Mouse (Mus musculus): ENCODE results near the gene Srrm2. TPM values are rescaled to one million over a fixed set of nuclear protein-coding genes. Genes with fewer than 3 reads are reported as not detected.

Srrm2 gene
- polyA plus RNA-seq (2012; fragmentation: generic; extraction: Trizol), result 63.8 TPM
- long read RNA-seq, experiment 1, partial matches to known transcripts, result 75 of 78 reads
- long read RNA-seq, experiment 1, other reads (novel, unspliced or antisense), result 3 of 78 reads
- long read RNA-seq, experiment 2, partial matches to known transcripts, result 22 of 30 reads
- long read RNA-seq, experiment 2, other reads (novel, unspliced or antisense), result 6 of 30 reads

DNA sequence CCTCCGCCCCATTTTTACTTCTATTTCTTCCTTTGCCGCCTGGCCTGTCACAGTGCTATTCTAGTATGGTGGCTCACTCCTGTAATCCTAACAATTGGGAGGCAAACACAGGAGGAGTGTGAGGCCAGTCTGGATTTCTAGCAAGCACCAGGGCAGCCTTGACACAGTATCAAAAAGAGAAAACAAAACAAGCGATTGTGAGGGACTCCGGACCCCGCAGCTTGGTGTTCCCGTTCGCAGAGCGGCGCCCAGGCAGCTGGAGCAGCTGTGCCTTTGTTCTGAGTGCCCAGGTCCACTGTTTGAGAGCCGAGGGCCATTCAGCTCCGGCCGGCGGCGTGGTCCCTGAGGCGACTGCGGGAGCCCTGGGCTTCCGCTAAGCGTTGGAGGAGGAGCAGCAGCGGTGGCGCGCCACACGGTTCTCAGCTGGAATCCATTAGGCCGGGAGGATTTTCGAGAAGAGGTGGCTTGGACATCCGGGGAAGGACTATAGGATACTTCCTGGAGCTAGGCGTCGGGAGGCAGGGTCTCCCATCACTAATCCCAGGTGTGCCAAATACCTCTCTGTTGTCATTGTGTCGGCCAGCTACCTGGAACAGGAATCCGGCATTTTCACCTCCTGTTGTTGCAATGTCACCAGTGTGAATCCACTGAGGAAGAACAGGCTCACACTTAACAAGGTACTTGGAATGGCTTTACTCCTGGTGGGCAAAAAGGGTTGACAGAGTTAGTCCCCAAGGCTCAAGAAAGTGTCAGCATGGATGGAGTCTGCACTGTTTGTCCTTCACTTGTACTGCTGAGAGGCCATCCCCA, at the start of gene Srrm2:
Gene Srrm2, plus strand, starts transcription at position 264 of the 810 bp plus-strand sequence.
- Histone ChIP-seq H3K36me3 (ENCODE audit: control insufficient read depth, insufficient read depth) (no peaks in the 10 kb centered on the region), H3ac (ENCODE audit: control insufficient read depth, insufficient read length, low read depth) (no peak within 1 kb of the TSS), H3K79me3 (ENCODE audit: low read depth) (no peaks in the 10 kb centered on the region), H3K27me3 (ENCODE audit: control insufficient read depth, insufficient read depth, insufficient read length) (no peaks in the 10 kb centered on the region), H3K79me2 (ENCODE audit: control insufficient read depth, insufficient read depth) (no peaks in the 10 kb centered on the region), H3K4me3 (ENCODE audit: insufficient read depth, poor library complexity, severe bottlenecking) (no peak within 1 kb of the TSS)
- TF ChIP-seq MAX (IDR thresholded peaks at IDR 0.05) (no peak), MYOG (IDR thresholded peaks at IDR 0.05; ENCODE audit: control insufficient read depth, extremely low read depth, insufficient read length) (no peak), MYOD1 (IDR thresholded peaks at IDR 0.05; ENCODE audit: control insufficient read depth, insufficient read length, low read depth) (no peak), USF1 (IDR thresholded peaks at IDR 0.05; ENCODE audit: low read depth) (no peak), CEBPB (IDR thresholded peaks at IDR 0.05; ENCODE audit: low read depth) (no peak)

GRCm38 (mm10) chr17:23740598-23741021, 49.7 kb upstream of the Srrm2 start, which contains the start of gene Paqr4:
Gene Paqr4, minus strand, starts transcription at chr17:23740867.
- peaks cover 34% of the 10 kb centered on the region for H3K27me3 ChIP-seq (ENCODE audit: control insufficient read depth, insufficient read depth, insufficient read length)

GRCm38 (mm10) chr17:23741359-23742209, 48.7 kb upstream of the Srrm2 start:
- Histone ChIP-seq H3K4me3 (ENCODE audit: insufficient read depth, poor library complexity, severe bottlenecking) (no peak overlapping the region), H3K36me3 (ENCODE audit: control insufficient read depth, insufficient read depth) (no peaks in the 10 kb centered on the region), H3K79me3 (ENCODE audit: low read depth) (no peaks in the 10 kb centered on the region), H3ac (ENCODE audit: control insufficient read depth, insufficient read length, low read depth) (no peak overlapping the region), H3K27me3 (ENCODE audit: control insufficient read depth, insufficient read depth, insufficient read length) (peaks cover 36% of the 10 kb centered on the region), H3K79me2 (ENCODE audit: control insufficient read depth, insufficient read depth) (no peaks in the 10 kb centered on the region)
- TF ChIP-seq MAX (IDR thresholded peaks at IDR 0.05) (no peak), USF1 (IDR thresholded peaks at IDR 0.05; ENCODE audit: low read depth) (no peak), CTCF (IDR thresholded peaks at IDR 0.05; ENCODE audit: control insufficient read depth, insufficient read depth, insufficient read length) (no peak), MYOG (IDR thresholded peaks at IDR 0.05; ENCODE audit: control insufficient read depth, extremely low read depth, insufficient read length) (no peak), FOSL1 (IDR thresholded peaks at IDR 0.05; ENCODE audit: insufficient read depth, low read length, poor library complexity, severe bottlenecking) (no peak), MYOD1 (IDR thresholded peaks at IDR 0.05; ENCODE audit: control insufficient read depth, insufficient read length, low read depth) (no peak), CEBPB (IDR thresholded peaks at IDR 0.05; ENCODE audit: low read depth) (no peak)

More at GRCm38 (mm10) chr17:23740598-23741021, 49.7 kb upstream of the Srrm2 start, which contains the start of gene Paqr4:
- Histone ChIP-seq H3K36me3 (ENCODE audit: control insufficient read depth, insufficient read depth) (no peaks in the 10 kb centered on the region), H3K4me3 (ENCODE audit: insufficient read depth, poor library complexity, severe bottlenecking) (peak within 1 kb of the TSS; percentile 29), H3K79me3 (ENCODE audit: low read depth) (no peaks in the 10 kb centered on the region), H3ac (ENCODE audit: control insufficient read depth, insufficient read length, low read depth) (peak within 1 kb of the TSS; percentile 36), H3K79me2 (ENCODE audit: control insufficient read depth, insufficient read depth) (no peaks in the 10 kb centered on the region)
- no peak for TF ChIP-seq CTCF (IDR thresholded peaks at IDR 0.05; ENCODE audit: control insufficient read depth, insufficient read depth, insufficient read length)
- TF ChIP-seq MYOD1 (IDR thresholded peaks at IDR 0.05; ENCODE audit: control insufficient read depth, insufficient read length, low read depth), result no peak
- no peak for TF ChIP-seq MAX (IDR thresholded peaks at IDR 0.05)
- TF ChIP-seq CEBPB (IDR thresholded peaks at IDR 0.05; ENCODE audit: low read depth), result no peak
- TF ChIP-seq USF1 (IDR thresholded peaks at IDR 0.05; ENCODE audit: low read depth), result no peak
- no peak for TF ChIP-seq FOSL1 (IDR thresholded peaks at IDR 0.05; ENCODE audit: insufficient read depth, low read length, poor library complexity, severe bottlenecking)
- TF ChIP-seq MYOG (IDR thresholded peaks at IDR 0.05; ENCODE audit: control insufficient read depth, extremely low read depth, insufficient read length), result no peak

DNA sequence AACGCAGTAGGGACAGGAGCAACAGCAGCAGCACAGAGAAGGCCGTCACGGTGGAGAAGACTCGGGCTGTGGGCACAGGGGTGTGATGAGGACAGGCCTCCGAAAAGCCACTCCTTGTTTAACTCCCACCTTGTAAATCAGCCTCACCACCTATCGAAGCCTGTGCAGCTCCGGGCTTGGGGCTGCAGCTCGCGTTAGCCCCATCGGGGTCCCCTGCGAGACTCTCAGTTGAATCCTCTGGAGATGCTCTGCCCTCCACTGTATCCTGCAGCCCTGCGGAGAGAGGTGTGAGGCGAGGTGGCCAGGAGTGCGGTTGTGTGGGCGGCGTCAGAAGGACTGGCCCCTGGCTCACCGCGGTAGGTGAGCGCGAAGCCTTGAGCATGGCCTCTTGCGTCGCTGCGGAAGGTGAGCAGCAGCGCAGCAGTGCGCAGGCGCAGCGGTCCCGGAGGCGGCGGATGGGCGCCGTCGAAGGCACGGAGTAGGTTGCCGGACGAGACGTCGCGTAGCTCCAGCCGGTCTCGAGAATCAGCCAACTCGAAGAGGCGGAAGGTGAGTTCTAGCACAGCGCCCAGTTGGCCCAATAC, 48.0 kb upstream of the Srrm2 start:
- no peaks in the 10 kb centered on the region for H3K36me3 ChIP-seq (ENCODE audit: control insufficient read depth, insufficient read depth)
- no peaks in the 10 kb centered on the region for H3K79me3 ChIP-seq (ENCODE audit: low read depth)
- no peak overlapping the region for H3ac ChIP-seq (ENCODE audit: control insufficient read depth, insufficient read length, low read depth)
- H3K79me2 ChIP-seq (ENCODE audit: control insufficient read depth, insufficient read depth), result no peaks in the 10 kb centered on the region
- no peak for TF ChIP-seq USF1 (IDR thresholded peaks at IDR 0.05; ENCODE audit: low read depth)
- peaks cover 36% of the 10 kb centered on the region for H3K27me3 ChIP-seq (ENCODE audit: control insufficient read depth, insufficient read depth, insufficient read length)
- H3K4me3 ChIP-seq (ENCODE audit: insufficient read depth, poor library complexity, severe bottlenecking), result no peak overlapping the region

DNA sequence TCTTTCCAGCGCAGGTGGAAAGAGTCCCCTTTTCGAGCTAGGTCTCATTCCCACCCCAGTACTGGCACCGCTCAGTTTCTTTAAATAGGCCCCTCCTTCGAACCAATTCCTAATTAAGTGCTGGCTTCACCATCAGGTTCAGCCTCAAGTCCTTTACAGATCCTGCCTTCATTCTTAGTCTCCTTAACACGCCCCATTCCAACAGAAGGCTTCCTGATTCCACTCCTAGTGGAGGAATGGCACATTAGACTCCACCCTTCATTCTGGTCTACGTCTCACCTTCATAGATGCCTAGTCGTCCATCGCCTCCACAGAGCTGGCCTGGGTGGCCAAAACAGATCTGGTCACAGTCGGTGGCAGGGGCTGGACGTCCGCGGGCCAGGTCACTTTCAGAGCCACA, 47.4 kb upstream of the Srrm2 start:
- Histone ChIP-seq H3ac (ENCODE audit: control insufficient read depth, insufficient read length, low read depth) (no peak overlapping the region), H3K27me3 (ENCODE audit: control insufficient read depth, insufficient read depth, insufficient read length) (peaks cover 36% of the 10 kb centered on the region), H3K36me3 (ENCODE audit: control insufficient read depth, insufficient read depth) (no peaks in the 10 kb centered on the region), H3K4me3 (ENCODE audit: insufficient read depth, poor library complexity, severe bottlenecking) (no peak overlapping the region), H3K79me3 (ENCODE audit: low read depth) (no peaks in the 10 kb centered on the region), H3K79me2 (ENCODE audit: control insufficient read depth, insufficient read depth) (no peaks in the 10 kb centered on the region)
- TF ChIP-seq FOSL1 (IDR thresholded peaks at IDR 0.05; ENCODE audit: insufficient read depth, low read length, poor library complexity, severe bottlenecking) (no peak), MAX (IDR thresholded peaks at IDR 0.05) (no peak), USF1 (IDR thresholded peaks at IDR 0.05; ENCODE audit: low read depth) (no peak), MYOD1 (IDR thresholded peaks at IDR 0.05; ENCODE audit: control insufficient read depth, insufficient read length, low read depth) (no peak), MYOG (IDR thresholded peaks at IDR 0.05; ENCODE audit: control insufficient read depth, extremely low read depth, insufficient read length) (no peak), CTCF (IDR thresholded peaks at IDR 0.05; ENCODE audit: control insufficient read depth, insufficient read depth, insufficient read length) (no peak), CEBPB (IDR thresholded peaks at IDR 0.05; ENCODE audit: low read depth) (no peak)
